Mouse (Mus musculus) right cerebral cortex, adult 2 months (tissue): ENCODE data around the gene Nanog.

ENCODE experiments used
- DNase-seq, 2 experiments: peaks; one replicate each; pipeline ENCODE4 v3.0.0; 2021 to 2022; ENCODE audit warnings: low spot score in 2 of 2

Gene Nanog

DNA sequence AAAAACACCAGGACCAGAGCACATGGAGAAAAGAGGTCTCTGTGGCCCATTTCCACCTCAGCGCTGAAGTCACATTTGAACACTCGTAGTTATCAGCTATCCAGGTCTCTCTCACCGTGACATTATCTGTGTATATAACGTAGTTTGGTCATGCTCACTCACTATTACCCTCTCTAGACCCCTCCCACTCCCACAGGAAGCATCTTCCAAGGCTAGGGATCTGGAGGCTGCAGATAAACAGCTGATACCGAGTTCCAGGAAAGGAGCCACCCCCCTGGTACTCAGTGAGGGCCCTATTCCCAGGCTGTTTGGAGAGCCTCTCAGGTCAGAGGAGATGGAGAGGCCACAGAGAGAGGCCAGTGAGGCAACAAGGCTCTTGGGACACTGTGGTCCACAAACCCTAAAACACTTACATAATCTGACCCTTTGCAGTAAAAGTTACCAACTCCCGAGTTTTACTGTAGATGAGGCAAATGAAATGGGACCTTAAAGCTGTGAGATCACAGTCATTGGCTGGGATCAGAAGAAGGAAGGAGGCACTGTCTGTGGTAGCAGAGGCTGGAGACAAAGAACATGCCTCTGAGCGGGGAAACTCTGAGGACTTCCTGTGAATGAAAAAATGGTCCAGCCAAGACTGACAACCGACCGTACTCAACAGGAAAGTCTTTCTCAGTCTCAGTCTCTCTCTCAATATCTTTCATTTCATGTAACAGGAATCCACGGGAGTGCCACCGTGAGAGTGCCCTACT lies 55.8 kb downstream of the Nanog start:
- DNase-seq = no peak

DNA sequence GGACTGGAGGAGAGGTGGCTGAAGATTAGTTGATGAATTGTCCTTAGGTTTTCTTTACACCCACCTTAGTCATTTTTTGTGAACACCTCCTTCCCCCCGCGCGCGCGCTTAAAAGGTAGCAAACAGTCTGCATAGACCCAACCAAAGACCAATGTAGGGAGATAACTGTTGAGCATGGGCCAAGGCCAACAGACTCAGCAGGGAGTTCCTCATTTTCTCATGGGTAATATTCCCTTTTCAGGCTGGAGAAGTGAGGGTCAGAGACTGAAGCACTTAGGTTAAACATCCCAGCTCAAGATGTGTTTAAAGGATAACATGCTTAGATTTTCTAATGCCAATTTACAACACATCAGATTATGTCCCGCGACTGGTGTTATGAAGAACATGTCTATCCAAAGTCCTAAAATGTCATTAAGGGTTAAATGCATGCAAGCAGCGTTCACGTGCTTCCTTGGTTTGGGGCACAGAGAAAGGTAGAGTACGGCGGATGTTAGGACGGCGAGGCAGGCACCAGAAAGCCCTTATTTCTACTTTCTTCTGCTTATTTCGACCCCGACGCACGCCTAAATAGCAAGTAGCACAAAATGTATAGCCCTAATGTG lies 56.7 kb downstream of the Nanog start:
- no peak for DNase-seq
